Mouse (Mus musculus): ENCODE data around the gene Tbrg4.

DNA sequence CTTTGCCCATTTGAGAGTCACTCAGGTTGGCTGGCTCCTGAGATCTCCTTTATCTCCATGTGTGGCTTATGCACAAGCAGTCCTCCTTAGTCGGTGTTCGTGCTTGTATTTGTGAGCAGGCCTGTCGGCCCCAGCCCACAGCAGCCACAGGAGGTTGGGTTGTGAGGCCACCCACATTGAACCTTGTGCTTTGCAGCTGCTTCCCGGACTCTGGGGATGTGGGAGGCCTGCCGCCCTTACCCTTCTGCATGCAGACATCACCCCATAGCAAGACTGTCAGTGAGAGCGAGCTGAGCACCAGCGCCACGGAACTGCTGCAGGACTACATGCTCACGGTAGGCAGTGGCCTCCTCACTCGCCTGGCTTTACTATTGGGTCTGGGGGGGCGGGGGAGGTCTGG lies 32.5 kb downstream of the Tbrg4 start:
- no peak for TF ChIP-seq GATA1 (IDR thresholded peaks at IDR 0.05; ENCODE audit: low read length)
- no peak for TF ChIP-seq TAL1 (IDR thresholded peaks at IDR 0.05; ENCODE audit: low read length)

Data from erythroblast, embryonic 14.5 days (primary cell).